Comparison of ENCODE assay signal across 22 mouse cellular contexts in genomic region chr12:57508938-57509337, GRCm38 (mm10). TPM values are rescaled to one million over a fixed set of nuclear protein-coding genes. Genes with fewer than 3 reads are reported as not detected.
DNase-seq lines count a peak whose midpoint lies in the region; ATAC-seq and TF ChIP-seq lines count a peak whose summit lies in the region.
"Had no signal": no experiment of that assay in that cellular context is flagged by ENCODE, and none has a peak within 500 bp of the region (broad histone marks: within the 10 kb centered on the region; RNA-seq: fewer than 3 reads in every experiment).

No protein-coding gene starts in this region.

- TF ChIP-seq CTCF in lung, postnatal 0 days (IDR thresholded peaks at IDR 0.05), result no peak
- no peak for TF ChIP-seq CTCF in lung, adult 2 months (IDR thresholded peaks at IDR 0.05; ENCODE audit: insufficient read depth, low read length)
- no peak for TF ChIP-seq CTCF in brain, embryonic 14.5 days (IDR thresholded peaks at IDR 0.05; ENCODE audit: borderline replicate concordance, extremely low read depth, insufficient read depth, insufficient read length)

- no peak overlapping the region for H3K4me3 ChIP-seq in liver, embryonic 16.5 days (ENCODE audit: low read depth, low read length)
- no peak overlapping the region for H3K4me3 ChIP-seq in liver, embryonic 11.5 days (ENCODE audit: low read depth, low read length)
- no peak overlapping the region for H3K4me3 ChIP-seq in lung, postnatal 0 days (ENCODE audit: low read depth, low read length)
- no peak overlapping the region for H3K4me3 ChIP-seq in lung, adult 2 months (replicated peaks; ENCODE audit: extremely low read depth, low read depth, low read length)
- H3K4me3 ChIP-seq: embryonic facial prominence, embryonic 10.5 days; heart, embryonic 12.5 days; hindbrain, embryonic 10.5 days; left cerebral cortex, adult 2 months had no signal

- no peak overlapping the region for H3K4me2 ChIP-seq in liver, embryonic 16.5 days (ENCODE audit: low read depth, low read length)
- H3K4me2 ChIP-seq in liver, embryonic 11.5 days, result no peak overlapping the region
- no peak overlapping the region for H3K4me2 ChIP-seq in lung, postnatal 0 days (replicated peaks; ENCODE audit: low read depth, low read length)
- H3K4me2 ChIP-seq: heart, embryonic 12.5 days had no signal

- ATAC-seq in liver, embryonic 16.5 days (ENCODE audit: low read depth), result peak; percentile 30; the same call in 1 of the 2 replicates
- ATAC-seq in liver, embryonic 11.5 days (replicated peaks; ENCODE audit: low FRiP score), result no peak
- peak; percentile 72 for ATAC-seq in lung, postnatal 0 days
- ATAC-seq: forebrain, embryonic 16.5 days; hindbrain, postnatal 0 days had no signal

- H3K4me1 ChIP-seq in liver, embryonic 16.5 days (ENCODE audit: control insufficient read depth, low read depth, low read length), result no peaks in the 10 kb centered on the region
- no peaks in the 10 kb centered on the region for H3K4me1 ChIP-seq in liver, embryonic 11.5 days (replicated peaks; ENCODE audit: control insufficient read depth, insufficient read depth, low read length)
- no peaks in the 10 kb centered on the region; the same call in 1 of the 2 replicates for H3K4me1 ChIP-seq in lung, postnatal 0 days (ENCODE audit: insufficient read depth, low read depth, low read length)
- no peaks in the 10 kb centered on the region for H3K4me1 ChIP-seq in lung, adult 2 months (ENCODE audit: control insufficient read depth, insufficient read depth, low read length)
- H3K4me1 ChIP-seq: embryonic facial prominence, embryonic 10.5 days; heart, embryonic 12.5 days had no signal

- WGBS in liver, embryonic 16.5 days (ENCODE audit: insufficient replicate concordance), result 56% methylated on average over 11 of the region's 11 CpGs
- WGBS in liver, embryonic 11.5 days, result 62% methylated on average over 11 of the region's 11 CpGs
- WGBS in lung, postnatal 0 days, result 40% methylated on average over 11 of the region's 11 CpGs
- WGBS in lung, adult 2 months, result 48% methylated on average over 11 of the region's 11 CpGs

- H3K27me3 ChIP-seq in liver, embryonic 16.5 days (ENCODE audit: control insufficient read depth, insufficient read depth, low read depth, low read length), result no peaks in the 10 kb centered on the region
- no peaks in the 10 kb centered on the region for H3K27me3 ChIP-seq in liver, embryonic 11.5 days (replicated peaks; ENCODE audit: control insufficient read depth, insufficient read depth, low read length)
- no peaks in the 10 kb centered on the region for H3K27me3 ChIP-seq in lung, postnatal 0 days (replicated peaks; ENCODE audit: insufficient read depth, low read length)
- H3K27me3 ChIP-seq: heart, embryonic 12.5 days had no signal

- no peaks in the 10 kb centered on the region for H3K36me3 ChIP-seq in liver, embryonic 16.5 days (ENCODE audit: control insufficient read depth, insufficient read depth)
- no peaks in the 10 kb centered on the region for H3K36me3 ChIP-seq in liver, embryonic 11.5 days (ENCODE audit: control insufficient read depth, insufficient read depth, low read length)
- H3K36me3 ChIP-seq in lung, postnatal 0 days (ENCODE audit: insufficient read depth, low read length), result no peaks in the 10 kb centered on the region
- H3K36me3 ChIP-seq: embryonic facial prominence, embryonic 10.5 days; heart, embryonic 12.5 days; hindbrain, embryonic 10.5 days had no signal

- H3K9me3 ChIP-seq in liver, embryonic 16.5 days (replicated peaks; ENCODE audit: control insufficient read depth, low read length), result no peaks in the 10 kb centered on the region
- no peaks in the 10 kb centered on the region for H3K9me3 ChIP-seq in liver, embryonic 11.5 days (ENCODE audit: control insufficient read depth, low read length)
- H3K9me3 ChIP-seq in lung, postnatal 0 days (ENCODE audit: low read length), result no peaks in the 10 kb centered on the region
- H3K9me3 ChIP-seq: embryonic facial prominence, embryonic 10.5 days; heart, embryonic 12.5 days; hindbrain, embryonic 10.5 days had no signal

- no peak for DNase-seq in liver, embryonic 11.5 days (ENCODE audit: low spot score)
- peak; percentile 52 for DNase-seq in lung, postnatal 0 days (ENCODE audit: low spot score)
- no peak for DNase-seq in lung, adult 2 months
- peak; percentile 19 for DNase-seq in NIH3T3 (ENCODE audit: low read depth)
- DNase-seq in brain, embryonic 14.5 days (ENCODE audit: low read depth), result peak; percentile 34
- DNase-seq in kidney, adult 8-10 months, result no peak
- DNase-seq: adrenal gland, postnatal 25 days; cerebellum, adult 9-10 months; gastrocnemius, postnatal 25 days; heart, adult 18-20 months; heart, postnatal 10 days; kidney, adult 18-20 months; kidney, postnatal 10 days had no signal

- TF ChIP-seq EP300 in lung, postnatal 0 days (IDR thresholded peaks at IDR 0.05), result no peak

- no peak for TF ChIP-seq POLR2A in lung, adult 2 months (IDR thresholded peaks at IDR 0.05; ENCODE audit: borderline replicate concordance, extremely low read depth, low read depth, low read length)
- no peak for TF ChIP-seq POLR2A in brain, embryonic 14.5 days (IDR thresholded peaks at IDR 0.05; ENCODE audit: borderline replicate concordance, extremely low read depth, insufficient read depth, insufficient read length, poor library complexity, severe bottlenecking)

- no peak overlapping the region for H3K27ac ChIP-seq in liver, embryonic 16.5 days (ENCODE audit: low read length)
- no peak overlapping the region for H3K27ac ChIP-seq in liver, embryonic 11.5 days (ENCODE audit: low read depth, low read length)
- H3K27ac ChIP-seq in lung, postnatal 0 days (ENCODE audit: low read length), result no peak overlapping the region
- H3K27ac ChIP-seq: embryonic facial prominence, embryonic 10.5 days; hindbrain, embryonic 10.5 days; hindbrain, postnatal 0 days; left cerebral cortex, adult 2 months; macrophage had no signal

- no peak overlapping the region for H3K9ac ChIP-seq in liver, embryonic 16.5 days (ENCODE audit: low read depth, low read length)
- H3K9ac ChIP-seq in liver, embryonic 11.5 days (ENCODE audit: low read depth, low read length), result no peak overlapping the region
- H3K9ac ChIP-seq in lung, postnatal 0 days (replicated peaks; ENCODE audit: low read depth), result no peak overlapping the region
- H3K9ac ChIP-seq: heart, embryonic 12.5 days had no signal

RNA-seq across cellular contexts. Expression of gene Foxa1, which starts 37.8 kb away (rescaled TPM):
- polyA plus RNA-seq in liver, embryonic 16.5 days (2015; fragmentation: Nextera tagmentation; extraction: Ambion mirVana), result 0.72 and 0.74 TPM in 2 replicates
- 3.4 and 3.5 TPM in 2 replicates for polyA plus RNA-seq in liver, embryonic 11.5 days (2014; fragmentation: Nextera tagmentation; extraction: Ambion mirVana)
- polyA plus RNA-seq in lung, postnatal 0 days (2015; fragmentation: Nextera tagmentation; extraction: Ambion mirVana), result 7.9 and 8.2 TPM in 2 replicates
- polyA plus RNA-seq in lung, adult 2 months (2012; rRNA removed), result 28.5 and 31.1 TPM in 2 replicates
- 4.5 and 7.7 TPM in 2 replicates for polyA plus RNA-seq in brain, embryonic 14.5 days (2012; rRNA removed)
- polyA plus RNA-seq: C2C12, macrophage had no signal

RNA-seq across cellular contexts. Expression of gene Ttc6, which starts 55.0 kb away (rescaled TPM):
- 0.06 and 0.08 TPM in 2 replicates for polyA plus RNA-seq in liver, embryonic 16.5 days (2015; fragmentation: Nextera tagmentation; extraction: Ambion mirVana)
- 0.38 and 0.47 TPM in 2 replicates for polyA plus RNA-seq in liver, embryonic 11.5 days (2014; fragmentation: Nextera tagmentation; extraction: Ambion mirVana)
- 2.1 and 2.5 TPM in 2 replicates for polyA plus RNA-seq in lung, postnatal 0 days (2015; fragmentation: Nextera tagmentation; extraction: Ambion mirVana)
- polyA plus RNA-seq in lung, adult 2 months (2012; rRNA removed), result 3.5 and 5.2 TPM in 2 replicates
- polyA plus RNA-seq in brain, embryonic 14.5 days (2012; rRNA removed), result 0.73 and 1.2 TPM in 2 replicates
- polyA plus RNA-seq: C2C12, macrophage had no signal

Comparison
In these comparisons a context has a peak if more than half of its experiments do, and no peak if none do; other contexts are left out.
1. DNase-seq: peak in lung, postnatal 0 days (single experiment), NIH3T3 (single experiment) and brain, embryonic 14.5 days (single experiment); none in liver, embryonic 11.5 days (single experiment), lung, adult 2 months (single experiment) and kidney, adult 8-10 months (0 of 2).